Mouse (Mus musculus) stomach, embryonic 15.5 days (tissue): ENCODE data around the gene Ubap2l. TPM values are rescaled to one million over a fixed set of nuclear protein-coding genes. Genes with fewer than 3 reads are reported as not detected.

Experiments
- ATAC-seq: fragments of 200-750 bp; cut with Nextera tagmentation; 2 replicates; pipeline ENCODE4 v1.8.0; 2017; ENCODE audit warnings: low read depth, moderate number of reproducible peaks, moderate TSS enrichment; ENCODE audit not compliant: insufficient read depth, low FRiP score
- H3K27ac ChIP-seq: fragments of 300-500 bp; sonication (generic); 2 replicates; pipeline ENCODE4 v1.5.1; 2015; ENCODE audit warnings: mild to moderate bottlenecking, inconsistent platforms
- H3K27me3 ChIP-seq: fragments of 300-500 bp; sonication (generic); replicated peaks from 2 replicates; pipeline ENCODE4 v1.6.1; 2015; ENCODE audit warnings: inconsistent platforms
- H3K36me3 ChIP-seq: fragments of 300-500 bp; sonication (generic); 2 replicates; pipeline ENCODE4 v1.6.1; 2015; ENCODE audit warnings: inconsistent platforms
- H3K4me1 ChIP-seq: fragments of 300-500 bp; sonication (generic); 2 replicates; pipeline ENCODE4 v1.6.1; 2015; ENCODE audit warnings: inconsistent platforms
- H3K4me2 ChIP-seq: fragments of 300-500 bp; sonication (generic); 2 replicates; pipeline ENCODE4 v1.6.1; 2015; ENCODE audit warnings: mild to moderate bottlenecking, inconsistent platforms
- H3K4me3 ChIP-seq: fragments of 300-500 bp; sonication (generic); replicated peaks from 2 replicates; pipeline ENCODE4 v1.5.1; 2015; ENCODE audit warnings: inconsistent platforms
- H3K9ac ChIP-seq: fragments of 300-500 bp; sonication (generic); 2 replicates; pipeline ENCODE4 v1.6.1; 2015; ENCODE audit warnings: inconsistent platforms
- H3K9me3 ChIP-seq: fragments of 300-500 bp; sonication (generic); 2 replicates; pipeline ENCODE4 v1.6.1; 2016; ENCODE audit warnings: inconsistent platforms
- WGBS: fragments of 180-500 bp; shearing (Covaris S2); methylation state at CpG from one replicate; pipeline ENCODE4 v1.1.7; 2015; 5-methylcytosine and 5-hydroxymethylcytosine counted together
- polyA plus RNA-seq: library from polyadenylated mRNA; unstranded; fragments of >200 nt; fragmentation: Nextera tagmentation; extraction: Ambion mirVana; gene quantifications from 2 replicates; pipeline ENCODE4 v1.2.1, GENCODE M21; 2015

The Ubap2l gene
- polyA plus RNA-seq, 1 experiment from 2014 or later: 189 TPM

- peaks cover 16% of the 10 kb centered on the region; the same call in 1 of the 2 replicates for H3K36me3 ChIP-seq
- WGBS: 0% methylated on average over 26 of the region's 26 CpGs
- ATAC-seq: peak; percentile 92
- H3K4me2 ChIP-seq: peak within 1 kb of the TSS; percentile 80
- peak within 1 kb of the TSS; percentile 64 for H3K4me3 ChIP-seq
- no peaks in the 10 kb centered on the region for H3K9me3 ChIP-seq
- peaks cover 6% of the 10 kb centered on the region; the same call in 1 of the 2 replicates for H3K4me1 ChIP-seq
- H3K27ac ChIP-seq: peak within 1 kb of the TSS; percentile 95
- H3K27me3 ChIP-seq: no peaks in the 10 kb centered on the region
- peak within 1 kb of the TSS; percentile 76 for H3K9ac ChIP-seq
Observed at GRCm38 (mm10) chr3:89998612-89999054, 53.8 kb downstream of the Ubap2l start, which contains the start of gene Hax1. TSS of gene Hax1 (minus strand) at chr3:89998780.

- Histone ChIP-seq H3K9me3 (no peaks in the 10 kb centered on the region), H3K9ac (peak overlapping the region; percentile 76), H3K36me3 (peaks cover 16% of the 10 kb centered on the region; the same call in 1 of the 2 replicates), H3K27me3 (no peaks in the 10 kb centered on the region), H3K4me1 (peaks cover 6% of the 10 kb centered on the region; the same call in 1 of the 2 replicates), H3K4me3 (peak overlapping the region; percentile 64), H3K4me2 (peak overlapping the region; percentile 80), H3K27ac (peak overlapping the region; percentile 95)
- 9% methylated on average over 23 of the region's 23 CpGs for WGBS
- peak; percentile 44 for ATAC-seq
Observed at GRCm38 (mm10) chr3:89997791-89998495, 54.5 kb downstream of the Ubap2l start.

- H3K9me3 ChIP-seq: no peaks in the 10 kb centered on the region
- ATAC-seq: no peak
- no peaks in the 10 kb centered on the region for H3K36me3 ChIP-seq
- H3K4me1 ChIP-seq: peaks cover 6% of the 10 kb centered on the region; the same call in 1 of the 2 replicates
- H3K27ac ChIP-seq: no peak overlapping the region
- WGBS: 89% methylated on average over 5 of the region's 5 CpGs
- H3K4me2 ChIP-seq: no peak overlapping the region
- no peaks in the 10 kb centered on the region for H3K27me3 ChIP-seq
- H3K9ac ChIP-seq: no peak overlapping the region
- no peak overlapping the region for H3K4me3 ChIP-seq
Observed at GRCm38 (mm10) chr3:89994807-89995515, 57.5 kb downstream of the Ubap2l start.

- WGBS: 86% methylated on average over 4 of the region's 4 CpGs
- no peaks in the 10 kb centered on the region for H3K27me3 ChIP-seq
- no peak overlapping the region for H3K9ac ChIP-seq
- no peaks in the 10 kb centered on the region for H3K9me3 ChIP-seq
- no peak overlapping the region for H3K4me3 ChIP-seq
- H3K4me2 ChIP-seq: no peak overlapping the region
- no peak for ATAC-seq
- no peak overlapping the region for H3K27ac ChIP-seq
- H3K4me1 ChIP-seq: no peaks in the 10 kb centered on the region
- H3K36me3 ChIP-seq: no peaks in the 10 kb centered on the region
Observed at GRCm38 (mm10) chr3:89987822-89988221, 64.6 kb downstream of the Ubap2l start.

GRCm38 (mm10) chr3:89987211-89987610 lies 65.2 kb downstream of the Ubap2l start:
- no peaks in the 10 kb centered on the region for H3K36me3 ChIP-seq
- H3K27ac ChIP-seq: no peak overlapping the region
- H3K4me1 ChIP-seq: no peaks in the 10 kb centered on the region
- H3K9ac ChIP-seq: no peak overlapping the region
- no peaks in the 10 kb centered on the region for H3K9me3 ChIP-seq
- no peak for ATAC-seq
- H3K4me3 ChIP-seq: no peak overlapping the region
- H3K27me3 ChIP-seq: no peaks in the 10 kb centered on the region
- 53% methylated on average over 3 of the region's 3 CpGs for WGBS
- H3K4me2 ChIP-seq: no peak overlapping the region

GRCm38 (mm10) chr3:89982426-89982825 lies 70.0 kb downstream of the Ubap2l start:
- Histone ChIP-seq H3K27me3 (no peaks in the 10 kb centered on the region), H3K36me3 (no peaks in the 10 kb centered on the region), H3K9ac (no peak overlapping the region), H3K4me3 (no peak overlapping the region), H3K27ac (no peak overlapping the region), H3K4me2 (no peak overlapping the region), H3K9me3 (no peaks in the 10 kb centered on the region), H3K4me1 (no peaks in the 10 kb centered on the region)
- 70% methylated on average over 5 of the region's 5 CpGs for WGBS
- ATAC-seq: no peak

- no peaks in the 10 kb centered on the region for H3K36me3 ChIP-seq
- no peak for ATAC-seq
- no peak overlapping the region for H3K9ac ChIP-seq
Observed at GRCm38 (mm10) chr3:89976859-89977258, 75.6 kb downstream of the Ubap2l start.

GRCm38 (mm10) chr3:89968509-89968908 lies 83.9 kb downstream of the Ubap2l start:
- Histone ChIP-seq H3K36me3 (no peaks in the 10 kb centered on the region), H3K4me2 (no peak overlapping the region), H3K9me3 (no peaks in the 10 kb centered on the region), H3K27me3 (no peaks in the 10 kb centered on the region), H3K4me1 (peaks cover 8% of the 10 kb centered on the region), H3K27ac (no peak overlapping the region), H3K4me3 (no peak overlapping the region), H3K9ac (no peak overlapping the region)
- no peak for ATAC-seq
- WGBS: 61% methylated on average over 7 of the region's 7 CpGs

More at GRCm38 (mm10) chr3:89976859-89977258, 75.6 kb downstream of the Ubap2l start:
- Histone ChIP-seq H3K4me3 (no peak overlapping the region), H3K9me3 (no peaks in the 10 kb centered on the region), H3K4me1 (no peaks in the 10 kb centered on the region), H3K27ac (no peak overlapping the region), H3K4me2 (no peak overlapping the region), H3K27me3 (no peaks in the 10 kb centered on the region)

GRCm38 (mm10) chr3:89966946-89967345 lies 85.5 kb downstream of the Ubap2l start:
- H3K27me3 ChIP-seq: no peaks in the 10 kb centered on the region
- no peak overlapping the region for H3K4me3 ChIP-seq
- no peak overlapping the region for H3K4me2 ChIP-seq
- H3K9me3 ChIP-seq: no peaks in the 10 kb centered on the region
- no peak overlapping the region for H3K27ac ChIP-seq
- H3K9ac ChIP-seq: no peak overlapping the region
- ATAC-seq: no peak
- no peaks in the 10 kb centered on the region for H3K36me3 ChIP-seq
- peaks cover 11% of the 10 kb centered on the region for H3K4me1 ChIP-seq
- 70% methylated on average over 4 of the region's 4 CpGs for WGBS

- H3K9me3 ChIP-seq: no peaks in the 10 kb centered on the region
- H3K4me2 ChIP-seq: no peak overlapping the region
- H3K9ac ChIP-seq: no peak overlapping the region
- H3K27me3 ChIP-seq: no peaks in the 10 kb centered on the region
- H3K4me3 ChIP-seq: no peak overlapping the region
- peaks cover 20% of the 10 kb centered on the region for H3K4me1 ChIP-seq
- 91% methylated on average over 5 of the region's 5 CpGs for WGBS
- no peaks in the 10 kb centered on the region for H3K36me3 ChIP-seq
- no peak for ATAC-seq
- H3K27ac ChIP-seq: no peak overlapping the region
Observed at GRCm38 (mm10) chr3:89965972-89966371, 86.5 kb downstream of the Ubap2l start.

GRCm38 (mm10) chr3:89965557-89965956 lies 86.9 kb downstream of the Ubap2l start:
- Histone ChIP-seq H3K4me3 (no peak overlapping the region), H3K36me3 (no peaks in the 10 kb centered on the region), H3K9ac (no peak overlapping the region), H3K27ac (no peak overlapping the region), H3K4me1 (peaks cover 25% of the 10 kb centered on the region), H3K4me2 (no peak overlapping the region), H3K9me3 (no peaks in the 10 kb centered on the region), H3K27me3 (no peaks in the 10 kb centered on the region)
- WGBS: 88% methylated on average over 8 of the region's 8 CpGs
- ATAC-seq: no peak
